Comparison of ENCODE assay signal across 8 mouse cellular contexts in genomic region chr6:125423099-125423498, GRCm38 (mm10). TPM values are rescaled to one million over a fixed set of nuclear protein-coding genes. Genes with fewer than 3 reads are reported as not detected.
DNase-seq lines count a peak whose midpoint lies in the region; ATAC-seq and TF ChIP-seq lines count a peak whose summit lies in the region.

No protein-coding gene starts in this region.

- H3K9ac ChIP-seq in heart, embryonic 12.5 days: no peak overlapping the region
- no peak overlapping the region for H3K9ac ChIP-seq in liver, embryonic 13.5 days

- H3K27me3 ChIP-seq in heart, embryonic 12.5 days (replicated peaks): peaks cover 17% of the 10 kb centered on the region
- 0 out of 2 replicates have a peak, but pooled peaks cover under 1% of the 10 kb centered on the region for H3K27me3 ChIP-seq in liver, embryonic 13.5 days

- intact Hi-C loops in heart, postnatal 25 days (cut with DNase I): no loop called here
- intact Hi-C loops in left cerebral cortex, adult 2 months (cut with DNase I): loop anchor here (10.0 kb wide), 1 partner anchor 1052 kb away; no protein-coding TSS in a partner anchor

- WGBS in heart, embryonic 12.5 days: 31% methylated on average over 3 of the region's 3 CpGs
- WGBS in liver, embryonic 13.5 days (ENCODE audit: insufficient replicate concordance): 41% methylated on average over 3 of the region's 3 CpGs

- no peak for DNase-seq in heart, postnatal 25 days (ENCODE audit: low spot score)
- peak; percentile 9 for DNase-seq in thymus, postnatal 0 days (ENCODE audit: low spot score)
- DNase-seq in thymus, postnatal 10 days (ENCODE audit: low spot score in 2 of 2): no peak
- DNase-seq in liver, embryonic 13.5 days: no peak
- no peak for DNase-seq in left cerebral cortex, adult 2 months (ENCODE audit: extremely low spot score in 1 of 2, low spot score in 2 of 2)
- no peak for DNase-seq in adrenal gland, adult 2 months
- DNase-seq in layer of hippocampus, adult 9-11 months: no peak

- no peak for ATAC-seq in heart, embryonic 12.5 days (ENCODE audit: insufficient number of reproducible peaks, low FRiP score)
- ATAC-seq in liver, embryonic 13.5 days (ENCODE audit: low read depth): no peak

- no peak overlapping the region for H3K4me3 ChIP-seq in heart, embryonic 12.5 days
- peak overlapping the region; percentile 26; the same call in 1 of the 2 replicates for H3K4me3 ChIP-seq in liver, embryonic 13.5 days (replicated peaks)
- no peak overlapping the region for H3K4me3 ChIP-seq in left cerebral cortex, adult 2 months

- H3K4me2 ChIP-seq in heart, embryonic 12.5 days: peak overlapping the region; percentile 58
- H3K4me2 ChIP-seq in liver, embryonic 13.5 days: peak overlapping the region; percentile 44

- H3K9me3 ChIP-seq in heart, embryonic 12.5 days (replicated peaks): no peaks in the 10 kb centered on the region
- no peaks in the 10 kb centered on the region for H3K9me3 ChIP-seq in liver, embryonic 13.5 days (replicated peaks)

- H3K36me3 ChIP-seq in heart, embryonic 12.5 days: no peaks in the 10 kb centered on the region
- H3K36me3 ChIP-seq in liver, embryonic 13.5 days: no peaks in the 10 kb centered on the region

- H3K4me1 ChIP-seq in heart, embryonic 12.5 days (replicated peaks): peaks cover 16% of the 10 kb centered on the region
- peaks cover 40% of the 10 kb centered on the region for H3K4me1 ChIP-seq in liver, embryonic 13.5 days (replicated peaks)

- no peak for TF ChIP-seq CTCF in left cerebral cortex, adult 2 months (IDR thresholded peaks at IDR 0.05)

- no peak overlapping the region for H3K27ac ChIP-seq in heart, embryonic 12.5 days (ENCODE audit: poor library complexity, severe bottlenecking)
- H3K27ac ChIP-seq in liver, embryonic 13.5 days: no peak overlapping the region
- H3K27ac ChIP-seq in left cerebral cortex, adult 2 months: no peak overlapping the region

RNA-seq across cellular contexts. Expression of gene Plekhg6, which starts 42.5 kb away (rescaled TPM):
- polyA plus RNA-seq in heart, embryonic 12.5 days (2016; fragmentation: Nextera tagmentation; extraction: Ambion mirVana): not detected in 2 replicates
- total RNA-seq in heart, postnatal 25 days (2021): not detected
- polyA plus RNA-seq in thymus, postnatal 0 days (2015; fragmentation: Nextera tagmentation; extraction: Ambion mirVana): 1.0 and 1.2 TPM in 2 replicates
- 0.31 and 0.56 TPM in 2 replicates for polyA plus RNA-seq in liver, embryonic 13.5 days (2015; fragmentation: Nextera tagmentation; extraction: Ambion mirVana)
- under 1 TPM; 0.30 to 0.34 TPM for total RNA-seq in left cerebral cortex, adult 2 months (2021)
- total RNA-seq in adrenal gland, adult 2 months (2021): under 1 TPM in 1 of 2 experiments, not detected in 1; 0.21 TPM
- 0.02 and 0.11 TPM in 2 replicates for polyA plus RNA-seq in adrenal gland, adult 2 months (2012; rRNA removed)
